Mouse (Mus musculus) heart, postnatal 0 days (tissue): ENCODE results near the gene Unc45b. TPM values are rescaled to one million over a fixed set of nuclear protein-coding genes. Genes with fewer than 3 reads are reported as not detected.

Experiments used
- ATAC-seq: fragments of 200-750 bp; cut with Nextera tagmentation; 2 replicates; pipeline ENCODE4 v1.8.0; 2017; ENCODE audit warnings: low read depth, moderate number of reproducible peaks, moderate library complexity; ENCODE audit not compliant: insufficient read depth
- DNase-seq: peaks from one replicate; pipeline ENCODE4 v3.0.0-alpha.2; 2016; ENCODE audit warnings: low spot score
- H3K27ac ChIP-seq: fragments of 300-500 bp; sonication (generic); 2 replicates; pipeline ENCODE4 v1.5.1; 2014; ENCODE audit warnings: low read depth, mild to moderate bottlenecking
- H3K27me3 ChIP-seq: fragments of 300-500 bp; sonication (generic); 2 replicates; pipeline ENCODE4 v1.6.1; 2014; ENCODE audit warnings: low read length, mixed read lengths; ENCODE audit not compliant: control insufficient read depth, insufficient read depth
- H3K36me3 ChIP-seq: fragments of 300-500 bp; sonication (generic); replicated peaks from 2 replicates; pipeline ENCODE4 v1.6.1; 2014; ENCODE audit warnings: low read length, mixed read lengths; ENCODE audit not compliant: control insufficient read depth, insufficient read depth
- H3K4me1 ChIP-seq: fragments of 300-500 bp; sonication (generic); 2 replicates; pipeline ENCODE4 v1.6.1; 2014; ENCODE audit warnings: antibody characterized with exemption; ENCODE audit not compliant: control insufficient read depth, insufficient read depth
- H3K4me2 ChIP-seq: fragments of 300-500 bp; sonication (generic); 2 replicates; pipeline ENCODE4 v1.6.1; 2014; ENCODE audit warnings: low read depth, mild to moderate bottlenecking, low read length, moderate library complexity
- H3K4me3 ChIP-seq: fragments of 300-500 bp; sonication (generic); 2 replicates; pipeline ENCODE4 v1.5.1; 2014; ENCODE audit warnings: low read depth, low read length
- H3K9ac ChIP-seq: fragments of 300-500 bp; sonication (generic); replicated peaks from 2 replicates; pipeline ENCODE4 v1.6.1; 2014; ENCODE audit warnings: low read depth, low read length, mixed read lengths
- H3K9me3 ChIP-seq: fragments of 300-500 bp; sonication (generic); replicated peaks from 2 replicates; pipeline ENCODE4 v1.6.1; 2016; ENCODE audit warnings: low read length; ENCODE audit not compliant: control insufficient read depth
- CTCF ChIP-seq: IDR thresholded peaks from 2 replicates; pipeline ENCODE4 v1.5.1; 2016; ENCODE audit warnings: antibody characterized with exemption, control low read depth, low read depth
- EP300 ChIP-seq: IDR thresholded peaks from 2 replicates; pipeline ENCODE4 v1.6.1; 2016; ENCODE audit warnings: antibody characterized with exemption, low read depth
- WGBS: fragments of 180-500 bp; shearing (Covaris S2); extraction: QIAGEN DNeasy Blood & Tissue Kit; methylation state at CpG from one replicate; pipeline ENCODE4 v1.1.7; 2014; 5-methylcytosine and 5-hydroxymethylcytosine counted together
- polyA plus RNA-seq: library from polyadenylated mRNA; unstranded; fragments of >200 nt; fragmentation: Nextera tagmentation; extraction: Ambion mirVana; gene quantifications from 2 replicates; pipeline ENCODE4 v1.2.1, GENCODE M21; 2015
- total RNA-seq: library from RNA; depleted of rRNA; stranded (reverse); fragments of >200 nt; gene quantifications from 2 replicates; pipeline ENCODE4 v1.2.3, GENCODE M21; 2014; ENCODE audit warnings: low replicate concordance; rRNA removed

The Unc45b gene
- 200 and 239 TPM in 2 replicates for total RNA-seq
- 153 and 167 TPM in 2 replicates for polyA plus RNA-seq

DNA sequence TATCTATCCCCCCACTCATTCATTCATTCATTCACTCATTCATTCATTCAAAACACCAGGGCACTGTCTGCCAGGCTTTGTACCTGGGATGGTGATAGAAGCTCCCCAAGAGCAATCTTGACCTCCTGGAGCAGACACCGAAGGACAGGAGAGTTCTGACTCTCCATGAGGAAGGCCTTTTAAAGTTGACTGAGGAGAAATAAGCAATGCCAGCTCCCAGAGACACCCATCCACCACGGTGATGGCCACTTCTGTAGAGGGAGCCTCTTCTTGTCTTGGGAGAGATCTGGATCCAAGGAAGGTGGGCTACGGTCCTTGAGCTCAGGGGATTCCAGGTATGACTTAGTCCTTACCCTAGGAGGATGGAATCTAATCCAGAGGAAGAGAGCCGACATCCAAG lies at the start of gene Unc45b:
Unc45b (plus strand) TSS at position 301 of the 400 bp plus-strand sequence.
- Histone ChIP-seq H3K4me1 (peaks cover 37% of the 10 kb centered on the region), H3K36me3 (peaks cover 11% of the 10 kb centered on the region), H3K9me3 (no peaks in the 10 kb centered on the region), H3K9ac (peak within 1 kb of the TSS; percentile 65), H3K4me3 (peak within 1 kb of the TSS; percentile 50), H3K4me2 (peak within 1 kb of the TSS; percentile 65), H3K27ac (peak within 1 kb of the TSS; percentile 96), H3K27me3 (no peaks in the 10 kb centered on the region)
- ATAC-seq (no peak), DNase-seq (no peak)
- WGBS = 51% methylated on average over 4 of the region's 4 CpGs
- TF ChIP-seq EP300 = no peak
- no peak for TF ChIP-seq CTCF

DNA sequence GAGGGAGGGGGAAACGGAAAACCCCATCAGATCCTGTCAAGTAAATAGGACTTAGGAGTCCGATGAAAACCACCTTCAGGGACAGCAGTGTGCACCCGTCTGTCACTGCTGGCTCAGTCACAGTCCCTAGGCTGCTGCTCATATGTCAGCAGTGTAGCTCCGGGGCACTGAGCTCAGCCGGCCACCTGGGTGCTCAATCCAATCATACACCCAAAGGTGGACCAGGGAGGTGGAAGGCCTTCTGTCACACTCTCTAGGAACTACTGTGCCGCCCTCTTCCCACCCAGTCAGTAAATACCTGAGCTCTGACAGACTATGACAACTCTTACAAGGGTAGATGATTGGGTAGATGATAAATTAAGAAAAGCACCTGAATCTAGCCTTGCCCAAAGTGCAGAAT lies 49.6 kb upstream of the Unc45b start:
- ATAC-seq = no peak

DNA sequence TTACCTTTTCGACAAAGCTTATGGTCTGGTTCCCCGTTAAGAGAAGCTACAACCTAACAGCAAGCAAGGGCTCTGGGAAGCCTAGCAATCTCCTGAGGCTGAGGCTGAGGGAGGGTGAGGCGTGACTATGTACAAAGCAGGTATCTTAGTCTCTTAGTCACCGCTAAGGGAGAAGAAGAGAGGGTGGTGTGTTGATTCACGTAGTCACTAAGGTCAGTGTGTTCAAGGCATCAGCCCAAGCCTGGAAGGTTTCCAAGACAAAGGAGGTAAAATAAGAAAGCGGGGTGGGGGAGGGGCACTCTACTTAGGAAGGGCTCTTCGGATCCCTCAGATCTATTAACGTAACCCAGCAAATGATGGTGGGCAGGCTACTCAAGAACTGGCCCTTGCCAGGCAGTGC lies 48.8 kb upstream of the Unc45b start:
- no peaks in the 10 kb centered on the region; the same call in 1 of the 2 replicates for H3K4me1 ChIP-seq
- ATAC-seq = no peak
- 57% methylated on average over 8 of the region's 8 CpGs for WGBS
- no peaks in the 10 kb centered on the region for H3K36me3 ChIP-seq
- TF ChIP-seq CTCF (no peak), EP300 (no peak)
- H3K4me3 ChIP-seq = no peak overlapping the region
- H3K9me3 ChIP-seq = no peaks in the 10 kb centered on the region
- no peak overlapping the region for H3K4me2 ChIP-seq
- no peaks in the 10 kb centered on the region for H3K27me3 ChIP-seq
- H3K27ac ChIP-seq = no peak overlapping the region
- H3K9ac ChIP-seq = no peak overlapping the region
- no peak for DNase-seq

More for the DNA sequence above, 49.6 kb upstream of the Unc45b start:
- WGBS = 77% methylated on average over 6 of the region's 6 CpGs
- H3K27ac ChIP-seq = no peak overlapping the region
- no peaks in the 10 kb centered on the region for H3K27me3 ChIP-seq
- H3K4me1 ChIP-seq = no peaks in the 10 kb centered on the region; the same call in 1 of the 2 replicates
- no peak overlapping the region for H3K4me3 ChIP-seq
- TF ChIP-seq EP300 (no peak), CTCF (no peak)
- no peak overlapping the region for H3K4me2 ChIP-seq
- H3K36me3 ChIP-seq = no peaks in the 10 kb centered on the region
- DNase-seq = no peak
- no peak overlapping the region for H3K9ac ChIP-seq
- no peaks in the 10 kb centered on the region for H3K9me3 ChIP-seq

DNA sequence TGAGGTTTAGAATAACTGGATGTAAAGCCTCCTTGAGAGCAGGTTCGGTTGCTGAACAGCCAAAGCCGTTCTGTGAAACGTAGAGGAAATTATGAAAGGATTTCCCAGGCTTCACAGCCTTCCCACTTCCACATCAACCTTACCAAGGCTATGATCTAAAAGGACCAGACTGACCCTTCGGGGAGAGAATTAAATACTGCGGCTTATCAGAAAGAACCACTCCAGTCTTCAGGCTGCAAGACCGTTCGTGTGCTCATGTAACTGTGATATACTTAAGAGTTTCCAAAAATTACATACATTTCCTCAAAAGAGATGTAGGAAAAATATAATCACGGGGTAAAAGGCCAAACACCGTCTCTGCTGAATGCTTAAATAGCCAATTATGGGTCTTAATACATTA lies 47.7 kb upstream of the Unc45b start:
- Histone ChIP-seq H3K27me3 (no peaks in the 10 kb centered on the region), H3K9me3 (no peaks in the 10 kb centered on the region), H3K27ac (no peak overlapping the region), H3K36me3 (no peaks in the 10 kb centered on the region), H3K4me2 (no peak overlapping the region), H3K9ac (no peak overlapping the region), H3K4me3 (no peak overlapping the region), H3K4me1 (no peaks in the 10 kb centered on the region; the same call in 1 of the 2 replicates)
- 78% methylated on average over 9 of the region's 9 CpGs for WGBS
- no peak for DNase-seq
- no peak for ATAC-seq
- no peak for TF ChIP-seq EP300
- TF ChIP-seq CTCF = no peak

DNA sequence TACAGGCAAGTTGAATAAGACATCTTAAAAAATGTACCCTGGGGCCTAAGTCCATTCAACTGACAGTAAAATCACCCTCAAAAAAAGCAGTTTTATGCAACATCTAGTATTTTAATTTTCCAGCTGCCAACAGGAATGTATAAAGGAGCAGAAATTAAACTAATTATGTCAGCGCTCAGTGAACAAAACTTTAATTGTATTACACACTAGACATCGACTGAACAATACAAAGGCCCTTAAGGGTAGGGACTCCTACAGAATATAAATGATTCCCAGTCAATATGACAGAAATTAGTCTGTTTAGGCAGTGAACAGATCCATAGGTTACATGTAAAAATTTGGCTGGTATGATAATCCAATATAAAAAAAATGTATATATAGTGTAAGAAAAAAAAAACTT lies 47.3 kb upstream of the Unc45b start:
- 84% methylated on average over 2 of the region's 2 CpGs for WGBS
- no peak overlapping the region for H3K9ac ChIP-seq

DNA sequence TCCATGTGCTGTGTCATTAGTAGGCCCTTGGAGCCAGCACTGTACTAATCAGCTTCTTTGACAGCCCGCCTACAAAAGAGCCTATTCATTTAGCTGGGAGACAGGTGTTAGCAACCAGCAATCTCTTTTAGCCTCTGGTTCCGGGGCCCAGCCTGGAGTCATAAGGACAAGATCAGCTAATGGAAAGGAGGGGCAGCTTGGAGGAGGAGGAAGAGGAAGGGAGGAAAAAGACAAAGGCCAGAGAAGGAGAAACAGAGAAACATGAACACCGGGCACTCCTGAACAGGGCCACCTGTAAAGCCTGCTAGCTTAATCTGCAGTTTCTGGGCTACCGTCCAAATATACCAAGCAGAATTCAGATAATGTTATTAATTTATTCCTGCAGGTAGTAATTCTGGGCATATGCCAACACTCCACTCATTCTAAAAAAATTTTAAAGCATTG lies 46.8 kb upstream of the Unc45b start:
- H3K9ac ChIP-seq = no peak overlapping the region
- DNase-seq (no peak), ATAC-seq (no peak)
- no peaks in the 10 kb centered on the region; the same call in 1 of the 2 replicates for H3K4me1 ChIP-seq
- H3K4me3 ChIP-seq = no peak overlapping the region
- H3K36me3 ChIP-seq = no peaks in the 10 kb centered on the region
- WGBS = 44% methylated on average over 4 of the region's 4 CpGs
- H3K4me2 ChIP-seq = no peak overlapping the region
- TF ChIP-seq CTCF (no peak), EP300 (no peak)
- H3K27me3 ChIP-seq = no peaks in the 10 kb centered on the region
- H3K27ac ChIP-seq = no peak overlapping the region
- no peaks in the 10 kb centered on the region for H3K9me3 ChIP-seq

More for the DNA sequence above, 47.3 kb upstream of the Unc45b start:
- TF ChIP-seq CTCF (no peak), EP300 (no peak)
- H3K4me3 ChIP-seq = no peak overlapping the region
- no peak overlapping the region for H3K27ac ChIP-seq
- H3K9me3 ChIP-seq = no peaks in the 10 kb centered on the region
- DNase-seq (no peak), ATAC-seq (no peak)
- no peaks in the 10 kb centered on the region for H3K27me3 ChIP-seq
- no peaks in the 10 kb centered on the region for H3K36me3 ChIP-seq
- no peaks in the 10 kb centered on the region; the same call in 1 of the 2 replicates for H3K4me1 ChIP-seq
- no peak overlapping the region for H3K4me2 ChIP-seq
